Mouse (Mus musculus): Measurements from ENCODE around the gene Nrxn3.

Nrxn3 gene

GRCm38 (mm10) chr12:88812173-88812572 is 89.5 kb downstream of the Nrxn3 start:
- in situ Hi-C loops (cut with MboI, MseI): no loop called here

- in situ Hi-C loops (cut with MboI, MseI): no loop called here
Measured at GRCm38 (mm10) chr12:88816865-88817264, 94.2 kb downstream of the Nrxn3 start.

GRCm38 (mm10) chr12:88818622-88819334 is 96.1 kb downstream of the Nrxn3 start:
- in situ Hi-C loops (cut with MboI, MseI): no loop called here

GRCm38 (mm10) chr12:88819335-88819709 is 96.6 kb downstream of the Nrxn3 start:
- in situ Hi-C loops (cut with MboI, MseI): no loop called here

GRCm38 (mm10) chr12:88820131-88820530 is 97.5 kb downstream of the Nrxn3 start:
- in situ Hi-C loops (cut with MboI, MseI): no loop called here

GRCm38 (mm10) chr12:88830851-88831250 is 108.2 kb downstream of the Nrxn3 start:
- in situ Hi-C loops (cut with MboI, MseI): no loop called here

GRCm38 (mm10) chr12:88835821-88836220 is 113.1 kb downstream of the Nrxn3 start:
- in situ Hi-C loops (cut with MboI, MseI): no loop called here

GRCm38 (mm10) chr12:88839724-88840123 is 117.0 kb downstream of the Nrxn3 start:
- in situ Hi-C loops (cut with MboI, MseI): no loop called here

- in situ Hi-C loops (cut with MboI, MseI): no loop called here
Measured at GRCm38 (mm10) chr12:88841350-88841749, 118.7 kb downstream of the Nrxn3 start.

GRCm38 (mm10) chr12:88850400-88851179 is 127.9 kb downstream of the Nrxn3 start:
- in situ Hi-C loops (cut with MboI, MseI): no loop called here

GRCm38 (mm10) chr12:88854039-88854438 is 131.4 kb downstream of the Nrxn3 start:
- in situ Hi-C loops (cut with MboI, MseI): no loop called here

- in situ Hi-C loops (cut with MboI, MseI): no loop called here
Measured at GRCm38 (mm10) chr12:88857701-88858100, 135.0 kb downstream of the Nrxn3 start.

GRCm38 (mm10) chr12:88859456-88860345 is 137.0 kb downstream of the Nrxn3 start:
- in situ Hi-C loops (cut with MboI, MseI): no loop called here

- in situ Hi-C loops (cut with MboI, MseI): no loop called here
Measured at GRCm38 (mm10) chr12:88860397-88860796, 137.7 kb downstream of the Nrxn3 start.

- in situ Hi-C loops (cut with MboI, MseI): no loop called here
Measured at GRCm38 (mm10) chr12:88863069-88863468, 140.4 kb downstream of the Nrxn3 start.

GRCm38 (mm10) chr12:88868288-88868687 is 145.6 kb downstream of the Nrxn3 start:
- in situ Hi-C loops (cut with MboI, MseI): no loop called here

GRCm38 (mm10) chr12:88897331-88897730 is 174.7 kb downstream of the Nrxn3 start:
- in situ Hi-C loops (cut with MboI, MseI): no loop called here

GRCm38 (mm10) chr12:88900014-88900727 is 177.5 kb downstream of the Nrxn3 start:
- in situ Hi-C loops (cut with MboI, MseI): no loop called here

- in situ Hi-C loops (cut with MboI, MseI): no loop called here
Measured at GRCm38 (mm10) chr12:88900728-88901080, 178.0 kb downstream of the Nrxn3 start.

GRCm38 (mm10) chr12:88910761-88911160 is 188.1 kb downstream of the Nrxn3 start:
- in situ Hi-C loops (cut with MboI, MseI): no loop called here

- in situ Hi-C loops (cut with MboI, MseI): no loop called here
Measured at GRCm38 (mm10) chr12:88916752-88917151, 194.1 kb downstream of the Nrxn3 start.
